Mouse (Mus musculus) v-Abl transformed pro-B cells (cell line): Measurements from ENCODE around the gene Olfr247.
"Not testable (repeated sequence)": the region's sequence is repeated elsewhere in the genome, so short reads cannot be mapped to it uniquely, and the experiment has no call there.

ENCODE experiments used
- in situ Hi-C, 2 experiments: fragments of 400-800 bp; cut with MboI; formaldehyde crosslinking; loops; one replicate each; pipeline ENCODE4 v1.15.1; 2025; ENCODE audit not compliant: unreplicated experiment in 2 of 2

Olfr247 gene

DNA sequence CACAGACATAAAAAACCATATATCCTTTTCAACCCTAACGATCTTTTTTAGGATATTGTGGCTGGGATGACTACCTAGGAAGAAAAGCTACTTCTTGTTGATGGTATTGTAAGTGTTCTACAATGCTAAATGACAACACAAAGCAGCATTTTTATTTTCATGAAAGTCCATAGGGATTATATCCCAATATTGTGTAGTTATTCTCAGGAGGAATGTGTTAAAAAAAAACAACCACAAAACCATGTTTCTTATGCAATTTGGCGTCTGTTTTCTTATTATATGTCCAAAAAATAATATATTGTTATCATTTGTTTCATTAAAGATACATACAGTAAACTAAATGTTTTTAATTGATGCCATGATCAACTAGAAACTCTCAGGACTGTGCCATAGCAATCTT, at the start of gene Olfr247:
Gene Olfr247 (minus strand): TSS at position 101 of the 400 bp plus-strand sequence.
- in situ Hi-C loops = not testable (repeated sequence)

- in situ Hi-C loops = no loop called here
Observed at GRCm38 (mm10) chr10:130012321-130012720, 36.4 kb upstream of the Olfr247 start, which contains the start of gene Olfr820. Gene Olfr820, plus strand, starts transcription at chr10:130012621.

DNA sequence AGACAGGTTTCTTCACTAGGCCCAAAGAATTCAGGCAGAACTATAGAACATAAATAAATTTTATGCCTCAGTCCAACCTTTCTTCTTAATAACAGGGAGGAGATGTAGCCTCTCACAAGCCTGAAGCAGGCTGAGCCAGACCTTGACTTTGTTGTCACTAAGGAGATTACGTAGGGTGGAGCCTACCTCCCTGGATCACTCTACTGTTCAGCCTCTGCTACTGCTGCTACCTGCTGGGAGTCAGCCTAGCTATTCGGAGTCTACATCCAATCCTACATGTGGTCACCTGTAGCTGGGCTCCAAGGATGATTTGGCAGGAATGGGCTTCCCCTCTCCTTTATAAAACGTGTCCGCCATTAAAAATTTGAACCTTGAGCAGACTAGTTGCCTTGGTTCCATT, 29.4 kb upstream of the Olfr247 start:
- in situ Hi-C loops = not testable (repeated sequence)

DNA sequence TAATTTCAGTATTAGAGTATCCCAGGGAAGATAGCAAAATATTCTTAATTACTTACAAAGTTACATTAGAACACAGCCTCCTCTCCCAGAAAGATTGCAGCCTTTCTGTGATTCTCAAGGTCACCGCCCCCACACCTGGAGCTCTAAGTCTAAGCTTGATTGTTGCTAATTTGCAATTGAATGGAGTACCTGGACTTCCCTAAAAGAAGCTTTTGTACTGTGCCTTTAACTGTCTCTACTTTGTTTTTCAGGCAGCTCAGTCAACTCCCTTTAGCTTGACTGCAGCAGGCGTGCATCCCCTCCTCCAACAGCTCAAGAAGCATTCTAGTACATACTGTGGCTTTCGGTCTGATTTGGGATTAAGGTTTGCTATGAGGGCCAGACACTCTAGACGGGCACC, 28.2 kb upstream of the Olfr247 start:
- in situ Hi-C loops = not testable (repeated sequence)

DNA sequence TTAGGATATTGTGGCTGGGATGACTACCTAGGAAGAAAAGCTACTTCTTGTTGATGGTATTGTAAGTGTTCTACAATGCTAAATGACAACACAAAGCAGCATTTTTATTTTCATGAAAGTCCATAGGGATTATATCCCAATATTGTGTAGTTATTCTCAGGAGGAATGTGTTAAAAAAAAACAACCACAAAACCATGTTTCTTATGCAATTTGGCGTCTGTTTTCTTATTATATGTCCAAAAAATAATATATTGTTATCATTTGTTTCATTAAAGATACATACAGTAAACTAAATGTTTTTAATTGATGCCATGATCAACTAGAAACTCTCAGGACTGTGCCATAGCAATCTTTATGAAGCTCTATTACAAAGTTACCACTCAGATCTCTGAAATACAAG, 9.0 kb upstream of the Olfr247 start, which contains the start of gene Gm10310:
Gene Gm10310 (minus strand): TSS at position 101 of the 400 bp plus-strand sequence.
- in situ Hi-C loops = not testable (repeated sequence)

DNA sequence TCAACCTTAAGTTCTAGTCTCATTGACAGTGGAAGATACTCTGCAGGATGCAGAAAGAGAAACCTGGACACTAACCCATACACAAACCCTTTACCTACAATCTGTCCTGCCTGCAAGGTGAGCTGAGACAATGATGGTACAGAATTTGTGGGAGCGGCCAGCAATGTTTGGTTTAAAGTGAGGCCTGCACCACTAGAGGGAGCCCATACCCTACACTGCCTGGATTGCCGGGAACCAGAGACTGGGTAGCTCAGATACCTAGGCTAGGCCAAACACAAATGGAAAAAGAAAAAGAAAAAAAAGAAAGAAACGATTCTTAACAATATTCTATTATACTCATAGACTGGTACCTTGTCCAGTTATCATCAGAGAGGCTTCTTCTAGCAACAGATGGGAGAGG, 5.9 kb upstream of the Olfr247 start:
- in situ Hi-C loops = not testable (repeated sequence)

GRCm38 (mm10) chr10:129972994-129973393, 2.9 kb downstream of the Olfr247 start:
- in situ Hi-C loops = not testable (repeated sequence)

DNA sequence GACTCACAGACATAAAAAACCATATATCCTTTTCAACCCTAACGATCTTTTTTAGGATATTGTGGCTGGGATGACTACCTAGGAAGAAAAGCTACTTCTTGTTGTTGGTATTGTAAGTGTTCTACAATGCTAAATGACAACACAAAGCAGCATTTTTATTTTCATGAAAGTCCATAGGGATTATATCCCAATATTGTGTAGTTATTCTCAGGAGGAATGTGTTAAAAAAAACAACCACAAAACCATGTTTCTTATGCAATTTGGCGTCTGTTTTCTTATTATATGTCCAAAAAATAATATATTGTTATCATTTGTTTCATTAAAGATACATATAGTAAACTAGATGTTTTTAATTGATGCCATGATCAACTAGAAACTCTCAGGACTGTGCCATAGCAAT, 8.8 kb downstream of the Olfr247 start, which contains the start of gene Olfr819:
Gene Olfr819 (minus strand): TSS at position 101 of the 400 bp plus-strand sequence.
- in situ Hi-C loops = not testable (repeated sequence)

DNA sequence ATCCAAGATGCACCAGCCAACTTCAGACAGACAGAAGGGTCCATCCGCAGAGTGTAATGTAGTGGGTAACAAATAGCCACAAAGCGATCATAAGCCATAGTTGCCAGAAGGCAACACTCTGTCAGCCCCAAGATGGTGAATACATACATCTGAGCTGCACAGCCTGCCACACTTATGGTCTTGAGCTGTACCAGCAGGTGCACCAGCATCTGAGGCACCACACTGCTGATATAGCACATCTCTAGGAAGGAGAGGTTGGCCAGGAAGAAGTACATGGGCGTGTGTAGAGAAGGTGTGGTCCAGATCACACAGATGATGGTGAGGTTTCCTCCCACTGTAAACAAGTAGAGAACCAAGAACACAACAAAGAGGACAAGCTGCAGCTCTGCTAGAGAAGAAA, 9.7 kb downstream of the Olfr247 start:
- in situ Hi-C loops = not testable (repeated sequence)

- in situ Hi-C loops = no loop called here
Observed at GRCm38 (mm10) chr10:129949000-129949399, 26.9 kb downstream of the Olfr247 start, which contains the start of gene Olfr818. Gene Olfr818, minus strand, starts transcription at chr10:129949100.
